Mouse (Mus musculus) lung, embryonic 15.5 days (tissue): Measurements from ENCODE around the gene Bpifa1. TPM values are rescaled to one million over a fixed set of nuclear protein-coding genes. Genes with fewer than 3 reads are reported as not detected.
"Not testable (repeated sequence)": the region's sequence is repeated elsewhere in the genome, so short reads cannot be mapped to it uniquely, and the experiment has no call there.

Experiments
- ATAC-seq: fragments of 200-750 bp; cut with Nextera tagmentation; 2 replicates; pipeline ENCODE4 v1.8.0; 2017; ENCODE audit warnings: moderate number of reproducible peaks, borderline replicate concordance; ENCODE audit not compliant: low FRiP score, low TSS enrichment; ENCODE audit errors: extremely low read depth
- H3K27ac ChIP-seq: fragments of 300-500 bp; sonication (generic); 2 replicates; pipeline ENCODE4 v1.5.1; 2015; ENCODE audit warnings: moderate library complexity, mild to moderate bottlenecking, inconsistent platforms
- H3K27me3 ChIP-seq: fragments of 300-500 bp; sonication (generic); 2 replicates; pipeline ENCODE4 v1.6.1; 2015; ENCODE audit warnings: inconsistent platforms
- H3K36me3 ChIP-seq: fragments of 300-500 bp; sonication (generic); 2 replicates; pipeline ENCODE4 v1.6.1; 2015; ENCODE audit warnings: inconsistent platforms
- H3K4me1 ChIP-seq: fragments of 300-500 bp; sonication (generic); 2 replicates; pipeline ENCODE4 v1.6.1; 2015; ENCODE audit warnings: inconsistent platforms
- H3K4me2 ChIP-seq: fragments of 300-500 bp; sonication (generic); 2 replicates; pipeline ENCODE4 v1.6.1; 2015; ENCODE audit warnings: inconsistent platforms, mild to moderate bottlenecking, moderate library complexity
- H3K4me3 ChIP-seq: fragments of 300-500 bp; sonication (generic); 2 replicates; pipeline ENCODE4 v1.5.1; 2015; ENCODE audit warnings: mild to moderate bottlenecking, inconsistent platforms
- H3K9ac ChIP-seq: fragments of 300-500 bp; sonication (generic); 2 replicates; pipeline ENCODE4 v1.6.1; 2015; ENCODE audit warnings: inconsistent platforms
- H3K9me3 ChIP-seq: fragments of 300-500 bp; sonication (generic); 2 replicates; pipeline ENCODE4 v1.6.1; 2016; ENCODE audit warnings: inconsistent platforms
- WGBS: fragments of 180-500 bp; shearing (Covaris S2); methylation state at CpG from one replicate; pipeline ENCODE4 v1.1.7; 2015; 5-methylcytosine and 5-hydroxymethylcytosine counted together
- polyA plus RNA-seq: library from polyadenylated mRNA; unstranded; fragments of >200 nt; fragmentation: Nextera tagmentation; extraction: Ambion mirVana; gene quantifications from 2 replicates; pipeline ENCODE4 v1.2.1, GENCODE M21; 2015

Gene Bpifa1
- 2.2 and 18.2 TPM in 2 replicates for polyA plus RNA-seq

- WGBS: 73% methylated on average over 4 of the region's 4 CpGs
- Histone ChIP-seq H3K36me3 (no peaks in the 10 kb centered on the region), H3K27me3 (no peaks in the 10 kb centered on the region), H3K4me3 (no peak within 1 kb of the TSS), H3K9ac (no peak within 1 kb of the TSS), H3K4me1 (no peaks in the 10 kb centered on the region), H3K4me2 (no peak within 1 kb of the TSS), H3K27ac (no peak within 1 kb of the TSS), H3K9me3 (no peaks in the 10 kb centered on the region)
- no peak for ATAC-seq
Measured at GRCm38 (mm10) chr2:154142580-154142979, at the start of gene Bpifa1. Gene Bpifa1 (plus strand): TSS chr2:154142880.

DNA sequence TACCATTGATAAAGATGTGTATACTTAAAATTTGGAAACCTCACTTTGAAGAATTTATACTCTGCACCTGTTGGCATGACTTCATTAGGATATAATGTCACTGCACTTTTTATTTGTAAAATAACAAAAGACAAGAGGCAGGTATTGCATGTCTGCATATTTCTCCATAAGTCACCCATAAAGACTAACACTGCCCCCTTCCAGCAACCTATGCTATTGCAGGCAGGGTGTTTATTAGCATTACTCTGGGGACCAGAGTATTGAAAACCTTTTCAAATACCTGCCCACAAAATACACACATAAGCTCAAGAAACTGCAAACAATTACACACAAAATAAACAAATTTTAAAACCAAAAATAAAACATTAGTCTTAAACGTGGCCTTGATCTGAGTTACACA is 44.9 kb upstream of the Bpifa1 start:
- ATAC-seq: no peak
- WGBS: 36% methylated on average over 1 of the region's 1 CpGs
- Histone ChIP-seq H3K4me2 (no peak overlapping the region), H3K36me3 (no peaks in the 10 kb centered on the region), H3K27me3 (no peaks in the 10 kb centered on the region), H3K4me3 (no peak overlapping the region), H3K9me3 (no peaks in the 10 kb centered on the region), H3K4me1 (no peaks in the 10 kb centered on the region), H3K9ac (no peak overlapping the region), H3K27ac (no peak overlapping the region)

DNA sequence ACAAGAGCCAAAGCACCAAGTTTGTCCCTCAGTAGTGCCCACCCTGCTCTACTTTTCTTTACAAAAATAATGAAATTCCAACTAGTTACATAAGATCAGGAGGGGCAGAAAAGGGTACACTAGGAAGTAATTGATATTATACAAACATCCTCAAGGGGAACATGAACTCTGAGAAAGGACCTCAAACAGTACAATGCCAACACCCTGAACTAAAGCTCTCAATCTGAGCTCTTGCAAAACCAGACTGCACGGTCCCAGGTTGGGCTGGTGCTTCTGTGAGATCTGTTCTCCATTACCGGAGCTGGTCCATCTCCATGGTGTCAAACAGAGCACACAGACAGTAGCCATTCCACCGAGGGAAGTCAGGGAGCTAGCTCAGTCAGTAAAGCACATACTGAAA is 25.3 kb upstream of the Bpifa1 start:
- no peaks in the 10 kb centered on the region for H3K27me3 ChIP-seq
- no peak overlapping the region for H3K4me3 ChIP-seq
- no peak for ATAC-seq
- H3K36me3 ChIP-seq: no peaks in the 10 kb centered on the region
- no peak overlapping the region for H3K9ac ChIP-seq
- no peaks in the 10 kb centered on the region for H3K9me3 ChIP-seq
- WGBS: 58% methylated on average over 3 of the region's 3 CpGs
- no peaks in the 10 kb centered on the region; the same call in 1 of the 2 replicates for H3K4me1 ChIP-seq
- H3K27ac ChIP-seq: no peak overlapping the region
- H3K4me2 ChIP-seq: no peak overlapping the region

DNA sequence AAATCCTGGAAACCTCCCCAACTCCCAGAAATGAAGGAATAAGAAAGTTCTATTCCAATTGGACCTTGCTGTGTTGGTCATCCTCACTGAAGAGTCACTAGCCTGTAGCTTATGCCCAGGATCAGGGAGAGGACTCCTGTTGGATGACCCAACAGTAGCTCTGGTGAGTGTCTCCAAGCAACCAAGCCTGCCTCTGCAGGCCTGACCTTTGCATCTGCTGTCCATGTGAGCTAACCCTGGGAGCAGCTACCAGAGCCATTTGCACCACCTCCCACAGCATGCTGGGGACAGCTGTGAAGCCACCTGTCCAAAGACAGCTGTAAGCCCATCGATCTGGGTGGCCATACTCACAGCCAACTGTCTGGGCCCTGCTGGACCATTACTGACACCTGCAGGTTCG is 12.6 kb upstream of the Bpifa1 start, which contains the start of gene Bpifa3:
TSS of gene Bpifa3 (plus strand) at position 217 of the 400 bp plus-strand sequence.
- no peaks in the 10 kb centered on the region for H3K36me3 ChIP-seq

DNA sequence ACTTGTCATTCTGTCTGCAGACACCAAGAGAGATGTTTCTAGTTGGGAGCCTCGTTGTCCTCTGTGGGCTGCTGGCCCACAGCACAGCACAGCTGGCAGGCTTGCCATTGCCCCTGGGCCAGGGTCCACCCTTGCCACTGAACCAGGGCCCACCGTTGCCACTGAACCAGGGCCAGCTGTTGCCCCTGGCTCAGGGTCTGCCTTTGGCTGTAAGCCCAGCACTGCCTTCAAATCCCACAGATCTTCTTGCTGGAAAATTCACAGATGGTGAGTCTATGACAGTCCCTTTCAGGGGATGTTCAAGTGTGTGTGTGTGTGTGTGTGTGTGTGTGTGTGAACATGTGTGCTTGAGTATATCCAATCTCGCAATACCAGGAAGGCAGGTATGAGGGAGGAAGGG is 1.1 kb downstream of the Bpifa1 start:
- no peaks in the 10 kb centered on the region for H3K36me3 ChIP-seq
- no peak for ATAC-seq
- no peaks in the 10 kb centered on the region for H3K27me3 ChIP-seq
- no peak overlapping the region for H3K4me3 ChIP-seq
- H3K9me3 ChIP-seq: no peaks in the 10 kb centered on the region
- H3K4me1 ChIP-seq: no peaks in the 10 kb centered on the region
- 54% methylated on average over 3 of the region's 3 CpGs for WGBS
- no peak overlapping the region for H3K9ac ChIP-seq
- no peak overlapping the region for H3K27ac ChIP-seq
- no peak overlapping the region for H3K4me2 ChIP-seq

More for the DNA sequence above, 12.6 kb upstream of the Bpifa1 start, which contains the start of gene Bpifa3:
- no peaks in the 10 kb centered on the region for H3K9me3 ChIP-seq
- H3K4me2 ChIP-seq: no peak within 1 kb of the TSS
- H3K9ac ChIP-seq: no peak within 1 kb of the TSS
- H3K27ac ChIP-seq: no peak within 1 kb of the TSS
- H3K4me1 ChIP-seq: no peaks in the 10 kb centered on the region
- H3K27me3 ChIP-seq: no peaks in the 10 kb centered on the region
- 45% methylated on average over 2 of the region's 2 CpGs for WGBS
- no peak within 1 kb of the TSS for H3K4me3 ChIP-seq
- ATAC-seq: no peak

GRCm38 (mm10) chr2:154147496-154147895 is 4.8 kb downstream of the Bpifa1 start:
- WGBS: 76% methylated on average over 4 of the region's 4 CpGs

DNA sequence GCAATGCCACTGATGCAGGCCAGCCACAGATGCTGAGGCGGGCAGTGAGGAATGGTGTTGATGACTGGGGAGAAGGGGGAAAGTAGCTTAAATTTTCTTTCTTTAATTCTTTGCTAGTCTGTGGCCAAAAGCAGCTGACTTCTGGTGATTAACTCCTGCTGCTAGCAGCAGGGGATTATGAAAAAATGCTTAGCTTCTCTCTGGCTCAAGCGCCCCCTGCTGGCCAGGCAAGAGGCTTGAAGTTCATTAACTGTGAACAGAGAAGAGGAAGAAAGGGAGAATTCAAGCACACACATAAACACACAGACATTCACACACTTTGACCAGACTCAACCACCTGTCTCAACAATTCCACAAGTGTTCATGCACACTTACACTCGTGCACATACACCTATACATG is 15.8 kb downstream of the Bpifa1 start:
- no peak for ATAC-seq
- Histone ChIP-seq H3K9me3 (no peaks in the 10 kb centered on the region), H3K27ac (no peak overlapping the region), H3K9ac (no peak overlapping the region), H3K27me3 (no peaks in the 10 kb centered on the region), H3K36me3 (no peaks in the 10 kb centered on the region), H3K4me3 (no peak overlapping the region), H3K4me1 (no peaks in the 10 kb centered on the region), H3K4me2 (no peak overlapping the region)
- WGBS: 34% methylated on average over 3 of the region's 3 CpGs

More at GRCm38 (mm10) chr2:154147496-154147895, 4.8 kb downstream of the Bpifa1 start:
- no peak for ATAC-seq
- Histone ChIP-seq H3K9ac (no peak overlapping the region), H3K27me3 (no peaks in the 10 kb centered on the region), H3K27ac (no peak overlapping the region), H3K36me3 (no peaks in the 10 kb centered on the region), H3K4me3 (no peak overlapping the region), H3K4me1 (no peaks in the 10 kb centered on the region), H3K9me3 (no peaks in the 10 kb centered on the region), H3K4me2 (no peak overlapping the region)

DNA sequence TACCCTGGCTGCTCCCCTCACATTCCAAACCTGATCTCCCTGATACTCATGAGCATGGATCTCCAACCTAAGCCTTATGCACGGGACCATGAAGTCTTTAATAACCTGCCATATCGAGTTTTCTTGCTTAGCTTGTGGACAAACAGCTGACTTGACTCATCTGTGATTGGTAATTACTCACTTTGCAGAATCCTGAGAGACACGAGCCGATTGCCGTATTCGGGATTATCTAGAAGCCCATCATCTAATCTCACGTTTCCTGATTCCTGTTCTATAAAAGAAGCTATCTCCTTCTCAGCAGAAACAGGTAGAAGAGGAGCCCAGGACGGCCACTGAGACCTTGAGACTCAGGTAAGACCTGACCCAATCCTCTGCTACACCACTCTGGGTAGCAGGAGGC is 19.6 kb downstream of the Bpifa1 start, which contains the start of gene Bpifa5:
TSS of gene Bpifa5 (plus strand) at position 301 of the 400 bp plus-strand sequence.
- no peaks in the 10 kb centered on the region for H3K4me1 ChIP-seq
- no peak within 1 kb of the TSS for H3K4me2 ChIP-seq
- H3K9ac ChIP-seq: no peak within 1 kb of the TSS
- H3K9me3 ChIP-seq: no peaks in the 10 kb centered on the region
- ATAC-seq: no peak
- WGBS: 77% methylated on average over 8 of the region's 8 CpGs
- H3K27me3 ChIP-seq: no peaks in the 10 kb centered on the region
- no peak within 1 kb of the TSS for H3K4me3 ChIP-seq
- no peaks in the 10 kb centered on the region for H3K36me3 ChIP-seq
- no peak within 1 kb of the TSS for H3K27ac ChIP-seq

DNA sequence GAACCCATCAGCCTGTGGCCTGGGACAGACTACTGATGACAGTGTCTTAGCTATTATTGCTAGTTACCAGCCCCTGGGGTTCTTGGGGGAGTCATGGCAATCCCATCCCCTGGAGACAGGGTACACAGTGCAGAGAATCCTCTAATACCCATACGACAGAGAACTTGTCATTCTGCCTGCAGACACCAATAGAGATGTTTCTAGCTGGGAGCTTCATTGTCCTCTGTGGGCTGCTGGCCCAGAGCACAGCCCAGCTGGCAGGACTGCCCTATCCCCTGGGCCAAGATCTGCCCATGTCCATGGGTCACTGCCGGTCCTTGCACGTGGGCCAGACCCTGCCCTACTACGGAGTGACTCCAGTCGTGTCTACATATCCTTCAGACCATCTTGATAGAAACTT is 20.6 kb downstream of the Bpifa1 start:
- no peaks in the 10 kb centered on the region for H3K27me3 ChIP-seq
- ATAC-seq: no peak
- WGBS: 92% methylated on average over 5 of the region's 5 CpGs
- no peak overlapping the region for H3K27ac ChIP-seq
- no peaks in the 10 kb centered on the region for H3K4me1 ChIP-seq
- no peaks in the 10 kb centered on the region for H3K36me3 ChIP-seq
- H3K9ac ChIP-seq: no peak overlapping the region
- no peak overlapping the region for H3K4me2 ChIP-seq
- H3K9me3 ChIP-seq: no peaks in the 10 kb centered on the region
- no peak overlapping the region for H3K4me3 ChIP-seq

DNA sequence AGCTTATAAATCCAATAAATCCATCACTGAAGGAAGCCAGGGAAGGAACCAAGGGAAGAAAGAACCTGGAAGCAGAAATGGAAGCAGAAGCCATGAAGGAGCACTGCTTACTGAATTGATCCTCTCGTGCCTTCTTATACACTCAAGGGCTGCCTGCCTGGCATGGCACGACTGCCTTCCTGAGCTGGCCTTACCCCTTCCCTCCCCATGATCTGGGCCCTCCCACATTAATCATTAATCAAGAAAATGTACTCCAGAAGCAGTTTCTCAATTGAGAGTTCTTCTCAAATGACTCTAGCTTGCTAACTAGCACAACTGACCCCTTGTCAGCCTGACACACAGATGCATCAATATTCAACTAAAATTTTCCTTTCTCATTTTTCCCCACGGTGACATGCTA is 26.5 kb downstream of the Bpifa1 start:
- ATAC-seq: no peak
- H3K9ac ChIP-seq: no peak overlapping the region
- no peak overlapping the region for H3K27ac ChIP-seq
- H3K27me3 ChIP-seq: no peaks in the 10 kb centered on the region
- H3K4me3 ChIP-seq: no peak overlapping the region
- H3K4me2 ChIP-seq: no peak overlapping the region
- no peaks in the 10 kb centered on the region for H3K9me3 ChIP-seq
- no peaks in the 10 kb centered on the region for H3K36me3 ChIP-seq
- no peaks in the 10 kb centered on the region for H3K4me1 ChIP-seq
- 47% methylated on average over 3 of the region's 3 CpGs for WGBS

DNA sequence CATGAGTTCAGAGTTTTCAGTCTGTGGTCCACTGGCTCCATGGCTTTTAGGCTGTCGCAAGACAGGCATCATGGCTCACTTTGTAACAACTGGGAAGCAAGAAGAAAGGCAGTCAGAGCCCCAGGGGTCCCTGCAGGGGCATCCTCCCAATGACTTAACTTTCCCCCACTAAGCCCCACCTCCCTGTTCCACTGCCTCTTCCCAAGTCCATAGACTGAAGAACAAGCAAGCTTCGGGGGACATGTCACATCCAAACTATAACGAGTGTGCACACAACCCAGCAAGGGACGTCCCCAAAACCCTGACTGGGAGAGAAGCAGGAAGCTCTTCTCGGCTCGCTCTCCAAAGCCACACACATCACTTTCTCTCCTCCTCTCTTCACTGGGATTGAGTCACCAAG is 28.9 kb downstream of the Bpifa1 start:
- H3K4me2 ChIP-seq: no peak overlapping the region
- 54% methylated on average over 6 of the region's 6 CpGs for WGBS
- no peak overlapping the region for H3K9ac ChIP-seq
- no peak overlapping the region for H3K27ac ChIP-seq
- no peaks in the 10 kb centered on the region for H3K4me1 ChIP-seq
- H3K27me3 ChIP-seq: no peaks in the 10 kb centered on the region
- no peaks in the 10 kb centered on the region for H3K36me3 ChIP-seq
- no peak for ATAC-seq
- no peaks in the 10 kb centered on the region for H3K9me3 ChIP-seq
- no peak overlapping the region for H3K4me3 ChIP-seq

DNA sequence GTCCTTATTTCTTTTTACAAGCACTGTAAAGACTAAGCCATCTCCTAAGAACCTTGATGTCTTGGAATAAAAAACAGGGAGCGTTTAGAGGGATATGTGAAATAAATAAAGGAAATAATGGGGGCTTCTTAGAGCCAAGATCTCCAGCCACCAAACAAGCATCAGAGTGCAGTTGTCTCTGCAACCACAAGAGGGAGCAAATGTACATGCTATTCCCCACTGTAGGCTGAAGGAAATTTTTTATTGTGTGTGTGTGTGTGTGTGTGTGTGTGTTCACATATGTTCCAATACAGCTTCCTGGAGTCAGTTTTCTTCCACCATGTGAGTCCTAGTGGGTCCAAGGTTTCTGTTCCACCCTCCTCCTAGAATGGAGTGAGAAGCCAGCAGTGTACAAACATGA is 30.6 kb downstream of the Bpifa1 start:
- H3K4me1 ChIP-seq: no peaks in the 10 kb centered on the region
- no peaks in the 10 kb centered on the region for H3K9me3 ChIP-seq
- no peak overlapping the region for H3K9ac ChIP-seq
- ATAC-seq: no peak
- no peaks in the 10 kb centered on the region for H3K36me3 ChIP-seq
- H3K27ac ChIP-seq: no peak overlapping the region
- no peak overlapping the region for H3K4me2 ChIP-seq
- WGBS: 47% methylated on average over 1 of the region's 1 CpGs
- H3K27me3 ChIP-seq: no peaks in the 10 kb centered on the region
- H3K4me3 ChIP-seq: no peak overlapping the region

DNA sequence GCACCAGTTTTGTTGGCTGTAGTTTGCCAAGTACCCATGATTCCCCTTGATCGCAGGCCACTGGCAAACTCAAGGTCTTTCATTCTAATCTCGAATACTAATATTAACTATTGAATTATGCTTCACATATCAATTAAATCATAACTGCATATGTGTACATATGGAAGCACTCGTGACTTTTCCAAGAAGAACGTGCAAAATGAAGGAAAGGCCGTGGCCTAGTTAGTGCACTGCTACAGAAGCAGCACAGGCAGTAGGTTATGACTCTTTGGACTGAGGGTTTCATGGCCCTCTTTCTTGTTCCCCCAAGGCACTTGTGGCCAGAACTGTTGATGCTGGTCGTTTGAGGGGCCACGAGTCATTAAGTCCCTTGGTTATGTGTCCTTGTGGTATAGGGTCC is 39.2 kb downstream of the Bpifa1 start:
- H3K4me1 ChIP-seq, ATAC-seq, H3K27me3 ChIP-seq, H3K27ac ChIP-seq, H3K9me3 ChIP-seq, H3K36me3 ChIP-seq, H3K9ac ChIP-seq, H3K4me2 ChIP-seq, H3K4me3 ChIP-seq: not testable (repeated sequence)
- 75% methylated on average over 7 of the region's 7 CpGs for WGBS
